Mouse (Mus musculus) cerebellum, adult 2 months (tissue): ENCODE results near the gene Trpv5.

ENCODE experiments used
- CTCF ChIP-seq: fragments of 200-500 bp; IDR thresholded peaks from 2 replicates; pipeline ENCODE4 v1.5.1; 2011; ENCODE audit warnings: low read depth, mild to moderate bottlenecking, control low read depth, low read length, moderate library complexity, borderline replicate concordance; ENCODE audit not compliant: insufficient read depth
- POLR2A ChIP-seq: fragments of 200-500 bp; IDR thresholded peaks from 2 replicates; pipeline ENCODE4 v1.6.1; 2011; ENCODE audit warnings: low read length, control low read depth, borderline replicate concordance; ENCODE audit not compliant: insufficient read depth

- TF ChIP-seq CTCF: no peak
- TF ChIP-seq POLR2A: no peak
These were observed 5.0 kb upstream of the Trpv5 start for GRCm38 (mm10) chr6:41685596-41685995.
